Mouse (Mus musculus) small intestine, adult 2 months (tissue): ENCODE results near the gene Atad2b.

Experiments
- CTCF ChIP-seq: fragments of 200-500 bp; IDR thresholded peaks from 2 replicates; pipeline ENCODE4 v1.5.1; 2012; ENCODE audit warnings: low read depth, mild to moderate bottlenecking, control low read depth, inconsistent platforms, low read length, moderate library complexity, mixed read lengths; ENCODE audit not compliant: insufficient replicate concordance, insufficient read length; ENCODE audit errors: extremely low read depth
- POLR2A ChIP-seq: fragments of 200-500 bp; IDR thresholded peaks from 2 replicates; pipeline ENCODE4 v1.6.1; 2012; ENCODE audit warnings: low read depth, mild to moderate bottlenecking, control low read depth, inconsistent platforms, low read length, moderate library complexity

- no peak for TF ChIP-seq CTCF
- no peak for TF ChIP-seq POLR2A
Observed at GRCm38 (mm10) chr12:5073191-5073590, 156.0 kb downstream of the Atad2b start.
